Mouse (Mus musculus) MEL (cell line): ENCODE data around the gene Gpt2.

Source experiments
- CTCF ChIP-seq, 3 experiments: IDR thresholded peaks in 2 of 3; conservative IDR thresholded peaks in 1 of 3; 2 replicates each; pipeline ENCODE4 v1.5.1; 2011 to 2012; ENCODE audit warnings: low read length in 3 of 3, low read depth in 2 of 3, mild to moderate bottlenecking in 2 of 3, improper control_type of control experiment in 1 of 3, inconsistent platforms in 1 of 3, mixed read lengths in 1 of 3, moderate library complexity in 1 of 3; ENCODE audit not compliant: control insufficient read depth in 1 of 3, insufficient read depth in 1 of 3, poor library complexity in 1 of 3, severe bottlenecking in 1 of 3
- EP300 ChIP-seq, 2 experiments: IDR thresholded peaks; 2 replicates each; pipeline ENCODE4 v1.6.1; 2011; ENCODE audit warnings: improper control_type of control experiment in 2 of 2, low read length in 2 of 2, low read depth in 1 of 2, mild to moderate bottlenecking in 1 of 2
- GATA1 ChIP-seq: IDR thresholded peaks from 2 replicates; pipeline ENCODE4 v1.6.1; 2011; ENCODE audit warnings: low read depth, low read length, improper control_type of control experiment
- NRF1 ChIP-seq: IDR thresholded peaks from 2 replicates; pipeline ENCODE4 v1.6.1; 2014; ENCODE audit warnings: low read depth, mild to moderate bottlenecking, inconsistent platforms, low read length, improper control_type of control experiment, moderate library complexity; ENCODE audit not compliant: poor library complexity, insufficient read depth, severe bottlenecking
- POLR2A ChIP-seq, 2 experiments: IDR thresholded peaks; 2 replicates each; pipeline ENCODE4 v1.6.1; 2011 to 2012; ENCODE audit warnings: low read length in 2 of 2, mild to moderate bottlenecking in 2 of 2, control low read depth in 1 of 2, improper control_type of control experiment in 1 of 2, low read depth in 1 of 2, moderate library complexity in 1 of 2; ENCODE audit not compliant: control insufficient read depth in 1 of 2, insufficient read depth in 1 of 2, poor library complexity in 1 of 2
- RAD21 ChIP-seq: IDR thresholded peaks from 2 replicates; pipeline ENCODE4 v1.6.1; 2011; ENCODE audit warnings: mild to moderate bottlenecking, low read depth, low read length, improper control_type of control experiment

DNA sequence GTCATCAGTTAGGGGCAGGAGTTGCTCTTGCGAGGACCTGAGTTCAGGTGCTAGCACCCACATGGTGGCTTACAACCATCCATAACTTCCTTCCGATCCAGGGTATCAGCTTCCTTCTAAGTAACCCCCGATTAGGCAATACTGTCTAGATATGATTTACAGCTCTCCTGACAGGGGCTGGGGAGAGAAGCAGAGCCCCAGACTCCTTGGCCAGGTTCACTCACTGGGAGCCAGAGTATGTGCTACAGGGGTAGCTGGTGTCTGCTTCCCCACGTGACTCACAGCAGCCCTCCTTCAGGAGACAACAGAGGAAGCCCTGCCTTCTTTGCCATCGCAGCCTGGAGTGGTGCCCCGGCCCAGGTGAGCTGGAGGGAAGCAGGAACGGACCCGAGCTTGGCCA, 37.6 kb upstream of the Gpt2 start:
- no peak for TF ChIP-seq NRF1
- TF ChIP-seq CTCF (IDR thresholded peaks at IDR 0.05 in 2 of 3, conservative IDR thresholded peaks at IDR 0.05 in 1 of 3; ENCODE audit: control insufficient read depth in 1 of 3, insufficient read depth in 1 of 3, low read depth in 2 of 3, low read length in 3 of 3, poor library complexity in 1 of 3, severe bottlenecking in 1 of 3) = no peak
- no peak for TF ChIP-seq RAD21
- TF ChIP-seq POLR2A (IDR thresholded peaks at IDR 0.05; ENCODE audit: control insufficient read depth in 1 of 2, insufficient read depth in 1 of 2, low read depth in 1 of 2, low read length in 2 of 2, poor library complexity in 1 of 2) = no peak
- no peak for TF ChIP-seq EP300 (IDR thresholded peaks at IDR 0.05; ENCODE audit: low read depth in 1 of 2, low read length in 2 of 2)
- no peak for TF ChIP-seq GATA1
